Mouse (Mus musculus) urinary bladder, adult 18-20 months (tissue): ENCODE results near the gene Zfp36l2.
A peak's percentile ranks its signal among the peaks of the same experiment; 100 is the strongest.
"Not testable (repeated sequence)": the region's sequence is repeated elsewhere in the genome, so short reads cannot be mapped to it uniquely, and the experiment has no call there.

Experiments used
- DNase-seq, 2 experiments: peaks; one replicate each; pipeline ENCODE4 v3.0.0; 2022; ENCODE audit warnings: low spot score in 2 of 2, mixed read lengths in 2 of 2

Gene Zfp36l2

GRCm38 (mm10) chr17:84195003-84195395, 7.3 kb upstream of the Zfp36l2 start:
- DNase-seq = no peak

DNA sequence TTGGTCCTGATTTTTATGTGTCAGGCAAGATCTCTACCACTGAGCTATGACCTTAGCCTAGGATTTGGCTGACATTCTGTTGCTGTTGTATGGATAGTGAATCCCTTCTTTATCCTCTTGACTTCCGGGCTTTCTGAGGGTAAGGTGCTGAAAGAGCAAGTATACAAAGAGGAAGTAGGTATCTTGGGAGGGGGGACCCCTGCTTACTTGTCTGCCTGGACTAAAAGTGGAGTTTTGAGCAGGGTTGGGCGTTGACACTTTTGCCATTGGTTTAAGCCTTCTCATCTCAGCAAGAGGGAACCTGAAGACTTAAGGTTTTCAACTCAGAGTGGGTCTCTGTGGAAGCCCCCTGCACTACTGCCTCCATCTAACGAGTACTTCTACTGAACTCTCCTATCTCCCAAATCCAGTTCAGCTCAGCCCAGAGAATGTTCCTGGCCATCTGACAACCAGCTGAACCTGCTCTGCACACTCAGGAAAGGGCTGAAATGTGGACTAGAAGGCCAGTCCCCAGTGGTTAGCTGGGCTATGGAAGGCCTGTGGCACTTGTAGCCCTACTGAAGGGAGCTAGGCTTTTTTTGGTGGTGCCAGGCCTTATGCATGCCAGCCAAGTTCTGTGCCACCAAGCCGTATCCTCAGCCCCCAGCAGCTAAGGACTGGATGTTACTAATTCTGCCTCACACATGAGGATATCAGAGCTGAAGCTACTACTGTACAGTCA, 6.7 kb upstream of the Zfp36l2 start:
- DNase-seq = no peak

DNA sequence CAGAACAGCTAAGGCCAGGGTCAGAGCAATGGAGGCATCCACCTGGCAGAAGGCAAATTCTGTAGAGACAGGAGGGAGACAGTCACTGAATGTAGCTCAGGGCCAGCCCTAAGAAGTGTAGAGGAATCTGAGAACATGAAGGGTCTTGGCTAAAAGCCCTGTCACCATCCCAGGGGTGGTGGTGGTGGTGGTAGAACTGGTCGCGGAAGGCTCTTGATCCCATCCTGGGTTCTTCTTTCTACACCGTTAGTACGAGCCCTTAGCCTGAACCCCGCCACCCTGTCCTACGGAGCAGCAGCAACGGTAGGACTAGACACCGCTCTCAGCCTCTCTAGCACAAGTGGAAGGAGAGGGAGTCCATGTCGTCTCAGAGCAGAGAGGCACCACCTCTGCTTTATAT, 5.7 kb upstream of the Zfp36l2 start:
- no peak for DNase-seq

DNA sequence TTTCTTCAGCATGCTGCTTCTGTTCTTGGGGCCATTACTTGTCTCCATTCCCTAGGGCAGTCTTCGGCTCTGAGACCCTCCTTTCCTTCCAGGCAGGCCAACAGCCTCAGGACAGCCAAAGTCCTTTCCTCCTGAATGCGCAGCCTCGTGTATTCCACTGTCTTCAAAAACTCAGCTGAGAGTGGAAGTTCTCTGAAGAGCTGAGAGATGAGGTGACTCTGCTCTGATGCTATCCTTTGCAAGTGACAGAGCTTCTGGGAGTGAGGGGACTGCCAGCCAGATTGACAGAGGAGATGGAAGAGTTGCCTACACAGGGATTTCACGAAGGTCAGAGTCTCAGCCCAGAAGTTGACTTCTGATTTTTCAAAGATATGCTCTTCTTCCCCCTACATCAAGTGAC, 4.2 kb upstream of the Zfp36l2 start:
- no peak for DNase-seq

DNA sequence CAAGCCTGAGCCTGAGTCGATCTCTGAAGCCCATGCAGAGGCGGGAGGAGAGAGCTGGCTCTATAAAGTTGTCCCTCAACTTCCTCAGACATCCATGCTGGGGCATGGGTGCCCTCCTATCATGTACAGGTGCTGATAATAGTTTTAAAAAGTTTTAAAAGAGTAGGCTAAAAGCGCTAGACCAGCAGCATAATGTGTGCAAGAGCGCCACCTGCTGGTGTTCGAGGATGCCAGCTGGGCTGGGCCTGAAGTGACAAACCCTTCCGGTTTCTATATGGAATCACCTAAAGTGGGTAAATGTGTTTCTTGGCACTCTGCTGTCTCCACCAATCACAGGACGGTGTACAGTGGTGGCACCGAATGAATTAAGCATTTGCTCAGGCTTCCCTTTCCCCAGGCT, 3.1 kb upstream of the Zfp36l2 start:
- peak; percentile 78 to 81 for DNase-seq

- no peak for DNase-seq
Measured at GRCm38 (mm10) chr17:84189127-84189854, 1.5 kb upstream of the Zfp36l2 start.

DNA sequence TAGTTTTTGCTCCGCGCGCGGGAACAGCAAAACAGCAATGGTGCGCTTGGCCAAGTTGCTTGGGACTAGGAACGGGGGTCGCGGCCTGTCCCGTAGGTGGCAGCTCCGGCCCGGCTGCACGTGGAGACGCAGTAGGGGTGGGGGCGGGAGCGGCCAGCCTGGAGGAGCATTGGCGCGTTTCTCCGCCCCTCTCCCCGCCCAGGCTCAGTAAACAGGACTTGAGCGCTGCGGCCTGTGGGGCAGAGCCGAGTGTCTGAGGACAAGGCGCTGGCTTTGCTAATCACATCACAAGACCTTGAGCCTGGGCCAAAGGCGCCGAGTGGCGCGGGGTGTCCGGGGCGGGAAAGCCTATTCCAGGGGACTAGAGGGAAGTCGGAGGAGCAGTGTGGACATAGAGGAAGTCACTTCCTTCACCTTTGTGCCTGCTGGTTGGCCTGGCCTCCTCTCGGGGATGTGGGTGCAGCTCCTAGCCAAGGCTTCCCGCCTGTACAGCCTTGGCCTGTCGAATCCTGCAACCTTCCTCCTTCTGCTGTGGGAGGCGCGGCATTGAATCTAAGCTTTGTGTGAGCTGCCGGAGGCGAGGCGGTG, 721 bp upstream of the Zfp36l2 start:
- peak; percentile 91 to 97 for DNase-seq

DNA sequence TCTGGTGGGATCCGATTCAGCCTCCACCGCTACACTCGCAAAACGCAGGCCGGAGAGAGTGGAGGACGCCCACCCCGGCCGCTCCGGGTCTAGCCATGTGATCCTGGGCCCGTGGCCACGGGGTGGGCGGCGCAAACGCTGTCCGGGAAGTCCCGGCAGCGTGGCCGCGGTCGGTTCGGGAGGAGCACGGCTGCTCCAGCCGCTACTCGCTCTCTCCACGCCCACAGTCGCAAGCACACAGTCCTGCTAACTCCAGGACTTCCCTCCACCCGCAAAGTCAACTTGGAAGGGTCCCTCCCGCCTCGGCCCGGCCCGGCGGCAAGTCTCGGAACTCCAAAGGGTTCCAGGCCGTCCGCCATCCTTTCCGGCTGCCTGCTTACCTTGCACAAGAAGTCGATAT, 483 bp downstream of the Zfp36l2 start:
- DNase-seq = not testable (repeated sequence)

GRCm38 (mm10) chr17:84186451-84187202, 1.1 kb downstream of the Zfp36l2 start:
- peak; percentile 57 to 61 for DNase-seq

DNA sequence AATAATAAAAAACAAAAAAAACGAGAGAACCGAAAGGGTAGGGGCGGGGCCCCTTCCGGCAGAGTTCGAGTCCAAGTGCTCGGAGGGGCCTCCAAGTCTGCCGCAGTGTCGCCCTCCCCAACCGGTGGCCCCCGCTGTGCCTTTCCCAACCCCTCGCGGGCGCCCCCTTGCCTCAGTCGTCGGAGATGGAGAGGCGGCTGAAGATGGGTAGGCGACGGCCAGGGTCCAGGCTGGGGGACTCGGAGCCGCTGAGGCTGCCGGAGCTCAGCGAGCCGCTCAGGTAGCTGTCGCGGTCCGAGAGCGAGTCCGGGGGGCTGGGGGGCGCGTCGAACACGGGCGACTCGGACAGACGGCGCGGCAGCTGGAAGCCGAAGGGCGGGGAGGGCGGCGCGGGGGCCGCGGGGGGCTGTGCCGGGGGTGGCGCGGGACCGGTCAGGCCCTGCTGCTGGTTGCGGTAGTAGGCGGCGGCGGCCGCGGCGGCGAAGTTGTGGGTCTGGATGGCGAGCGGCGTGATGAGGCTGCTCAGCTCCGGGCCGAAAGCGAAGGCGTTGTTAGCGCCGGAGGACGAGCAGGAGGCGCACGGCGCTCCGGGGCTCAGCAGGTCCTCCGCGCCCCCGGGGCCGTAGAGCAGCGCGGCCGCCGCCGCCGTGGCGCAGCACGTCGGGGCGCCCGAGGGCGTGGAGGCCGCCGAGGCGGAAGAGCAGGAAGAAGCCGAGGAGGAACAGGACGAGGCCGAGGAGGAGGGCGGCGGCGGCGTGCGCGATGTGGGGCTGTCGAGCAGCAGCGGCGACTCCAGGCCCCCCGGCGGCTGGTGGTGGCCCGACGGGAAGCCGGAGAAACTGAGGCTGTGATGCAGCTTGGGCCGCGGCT, 1.9 kb downstream of the Zfp36l2 start:
- DNase-seq = peak in 1 of 2 experiments; percentile 42

DNA sequence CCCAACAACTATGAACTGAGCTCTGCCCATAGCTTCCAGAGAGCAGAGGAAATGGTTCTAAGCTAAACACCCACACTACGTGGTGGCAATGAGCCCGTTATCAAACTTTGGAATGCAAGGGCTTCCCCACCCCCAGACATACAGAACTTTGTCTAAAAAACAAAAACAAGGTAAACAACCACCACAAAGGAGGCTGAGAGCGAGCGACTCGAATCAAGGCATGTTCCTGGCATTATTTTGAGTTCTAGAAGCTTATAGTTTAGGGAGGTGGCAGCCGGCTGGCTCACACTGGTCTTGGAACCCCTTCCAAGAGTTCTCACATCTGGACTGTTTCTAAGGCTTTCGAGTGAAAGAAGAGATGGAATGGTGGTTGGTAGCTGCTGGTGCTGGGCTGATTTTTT, 2.7 kb downstream of the Zfp36l2 start:
- DNase-seq = no peak

DNA sequence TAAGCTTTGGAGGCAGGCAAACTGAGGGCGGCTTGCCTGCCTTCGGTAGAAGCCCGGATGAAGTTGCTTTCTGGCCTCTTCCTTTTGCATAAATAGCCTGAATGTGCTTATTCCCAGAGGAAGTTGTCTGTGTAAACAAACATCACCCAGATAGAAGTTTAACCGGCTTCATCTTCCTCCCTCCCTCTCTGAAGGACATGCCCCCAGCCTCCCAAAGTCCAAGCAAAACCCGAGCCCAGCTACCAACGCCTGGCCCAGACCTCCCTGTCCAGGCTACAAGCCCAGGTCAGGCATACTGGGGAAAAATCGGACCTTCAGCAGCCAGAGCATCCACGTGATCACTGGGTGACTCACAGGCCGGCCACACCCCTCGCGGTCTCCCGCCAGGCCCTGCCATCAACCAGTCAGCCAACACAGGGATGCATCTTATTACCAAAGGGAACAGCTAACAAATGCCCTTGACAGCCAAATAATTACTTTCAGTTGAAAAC, 4.4 kb downstream of the Zfp36l2 start:
- peak; percentile 92 to 93 for DNase-seq

- DNase-seq = no peak
Measured at GRCm38 (mm10) chr17:84182311-84183271, 5.2 kb downstream of the Zfp36l2 start.

GRCm38 (mm10) chr17:84181502-84182310, 6.0 kb downstream of the Zfp36l2 start:
- peak in 1 of 2 experiments; percentile 40 for DNase-seq

DNA sequence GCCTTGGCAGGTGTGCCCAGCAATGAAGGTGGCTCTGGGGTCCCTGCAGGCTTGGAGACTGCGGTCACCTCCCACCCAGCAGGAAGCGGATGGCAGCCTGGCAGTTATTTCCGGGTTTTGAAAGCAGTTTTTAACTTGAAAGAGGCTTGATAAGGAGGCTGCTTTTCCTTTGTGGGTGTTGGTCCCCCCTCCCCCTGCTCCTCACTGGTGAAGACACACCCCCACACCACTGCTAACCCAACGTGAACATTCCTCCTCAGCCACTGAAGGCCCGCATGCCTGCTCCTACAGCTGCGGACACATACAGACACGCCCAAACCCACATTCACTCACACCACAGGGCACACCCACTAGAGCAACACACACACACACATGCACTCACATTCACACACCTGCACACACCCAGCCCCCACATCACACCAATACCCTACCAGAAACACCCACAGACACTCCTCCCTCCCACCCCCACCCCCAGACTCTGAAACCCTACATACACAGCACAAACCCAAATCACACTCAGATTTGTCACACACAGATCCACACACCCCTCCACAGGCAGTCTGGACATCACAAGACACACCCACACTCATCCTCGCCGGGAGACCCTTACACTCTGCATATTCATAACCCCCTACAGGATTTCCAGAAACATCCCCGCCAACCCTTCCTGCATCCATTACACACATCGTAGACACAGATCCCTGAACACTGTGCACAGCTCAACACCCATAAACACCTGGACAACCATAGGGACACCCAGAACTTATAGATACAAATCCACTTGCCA, 6.8 kb downstream of the Zfp36l2 start:
- peak; percentile 57 to 73 for DNase-seq

GRCm38 (mm10) chr17:84179973-84180365, 7.8 kb downstream of the Zfp36l2 start:
- DNase-seq = no peak

DNA sequence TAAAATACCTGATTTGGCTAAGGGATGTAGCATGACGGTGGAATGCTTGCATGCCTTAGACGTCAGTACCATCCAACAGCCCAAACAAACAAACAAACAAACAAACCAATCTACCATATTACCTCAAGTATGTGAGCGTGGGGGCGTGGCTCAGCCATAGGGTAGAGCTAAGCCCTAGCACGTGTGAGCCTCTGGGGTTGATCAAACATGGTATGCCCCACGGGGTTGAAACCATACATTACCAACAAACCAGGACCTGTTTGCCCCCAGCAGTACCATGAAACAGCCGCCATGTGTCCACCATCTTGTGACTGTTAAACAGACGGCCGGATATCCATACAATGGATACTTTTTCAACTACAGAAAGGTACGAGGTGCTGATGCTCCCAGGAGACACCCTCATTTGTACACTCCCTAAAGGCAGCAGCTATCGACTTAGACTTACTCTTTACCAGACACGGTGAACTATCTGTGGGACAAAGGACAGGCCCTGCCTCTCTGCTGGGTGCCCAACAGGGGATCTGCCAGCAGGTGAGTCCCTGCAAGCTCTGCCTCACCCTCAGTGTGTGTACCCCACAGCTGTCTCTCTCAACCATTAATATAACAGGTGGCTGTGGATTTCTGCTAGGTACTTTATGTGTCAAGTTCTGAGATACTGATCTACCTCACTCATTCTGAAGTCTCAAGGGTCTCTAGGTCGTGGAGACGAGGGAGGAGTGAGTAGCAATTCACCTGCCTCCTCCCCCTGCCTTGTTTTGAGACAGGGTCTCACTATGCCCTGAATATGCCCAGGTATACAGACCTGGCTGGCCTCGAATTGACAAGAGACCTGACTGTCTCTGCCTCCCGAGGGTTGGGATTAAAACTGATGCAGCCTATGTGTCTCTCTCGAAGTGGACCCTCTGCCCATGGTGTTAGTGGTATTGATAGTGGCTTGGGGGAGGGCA, 8.4 kb downstream of the Zfp36l2 start:
- DNase-seq = no peak
